Mouse (Mus musculus): Measurements from ENCODE around the gene Ksr1. TPM values are rescaled to one million over a fixed set of nuclear protein-coding genes. Genes with fewer than 3 reads are reported as not detected.
A peak's percentile ranks its signal among the peaks of the same experiment; 100 is the strongest.

Gene Ksr1
- polyA plus RNA-seq, 1 experiment = 18.2 TPM

- H3K4me1 ChIP-seq (ENCODE audit: control insufficient read depth, insufficient read depth, low read length) = peaks cover 8% of the 10 kb centered on the region; the same call in 1 of the 2 replicates
- WGBS = 65% methylated on average over 17 of the region's 17 CpGs
- H3K4me3 ChIP-seq (replicated peaks; ENCODE audit: control insufficient read depth, low read depth, low read length) = no peak overlapping the region
- no peak overlapping the region for H3K27ac ChIP-seq (ENCODE audit: control insufficient read depth, insufficient read depth, low read depth, low read length, poor library complexity)
- TF ChIP-seq POLR2A (IDR thresholded peaks at IDR 0.05; ENCODE audit: borderline replicate concordance, control insufficient read depth, low read depth, low read length) (no peak), CTCF (IDR thresholded peaks at IDR 0.05; ENCODE audit: control insufficient read depth, insufficient read depth, low read length) (peak; percentile 68)
Observed at GRCm38 (mm10) chr11:79019839-79020534, 126.2 kb downstream of the Ksr1 start.

GRCm38 (mm10) chr11:79018954-79019704, 127.1 kb downstream of the Ksr1 start:
- H3K4me1 ChIP-seq (ENCODE audit: control insufficient read depth, insufficient read depth, low read length) = peaks cover 8% of the 10 kb centered on the region; the same call in 1 of the 2 replicates
- H3K4me3 ChIP-seq (replicated peaks; ENCODE audit: control insufficient read depth, low read depth, low read length) = no peak overlapping the region
- H3K27ac ChIP-seq (ENCODE audit: control insufficient read depth, insufficient read depth, low read depth, low read length, poor library complexity) = no peak overlapping the region
- WGBS = 32% methylated on average over 11 of the region's 11 CpGs
- TF ChIP-seq POLR2A (IDR thresholded peaks at IDR 0.05; ENCODE audit: borderline replicate concordance, control insufficient read depth, low read depth, low read length) (no peak), CTCF (IDR thresholded peaks at IDR 0.05; ENCODE audit: control insufficient read depth, insufficient read depth, low read length) (peak; percentile 84)

GRCm38 (mm10) chr11:79017161-79017606, 129.0 kb downstream of the Ksr1 start:
- Histone ChIP-seq H3K27ac (ENCODE audit: control insufficient read depth, insufficient read depth, low read depth, low read length, poor library complexity) (peak overlapping the region; percentile 64), H3K4me3 (replicated peaks; ENCODE audit: control insufficient read depth, low read depth, low read length) (no peak overlapping the region), H3K4me1 (ENCODE audit: control insufficient read depth, insufficient read depth, low read length) (peaks cover 3% of the 10 kb centered on the region; the same call in 1 of the 2 replicates)
- TF ChIP-seq POLR2A (IDR thresholded peaks at IDR 0.05; ENCODE audit: borderline replicate concordance, control insufficient read depth, low read depth, low read length) = no peak
- TF ChIP-seq CTCF (IDR thresholded peaks at IDR 0.05; ENCODE audit: control insufficient read depth, insufficient read depth, low read length) = no peak
- 8% methylated on average over 7 of the region's 7 CpGs for WGBS

- Histone ChIP-seq H3K4me1 (ENCODE audit: control insufficient read depth, insufficient read depth, low read length) (no peaks in the 10 kb centered on the region), H3K27ac (ENCODE audit: control insufficient read depth, insufficient read depth, low read depth, low read length, poor library complexity) (no peak overlapping the region)
- 90% methylated on average over 12 of the region's 12 CpGs for WGBS
Observed at GRCm38 (mm10) chr11:79016236-79016635, 130.0 kb downstream of the Ksr1 start.

GRCm38 (mm10) chr11:79015660-79016215, 130.5 kb downstream of the Ksr1 start:
- TF ChIP-seq CTCF (IDR thresholded peaks at IDR 0.05; ENCODE audit: control insufficient read depth, insufficient read depth, low read length) (no peak), POLR2A (IDR thresholded peaks at IDR 0.05; ENCODE audit: borderline replicate concordance, control insufficient read depth, low read depth, low read length) (no peak)
- WGBS = 93% methylated on average over 24 of the region's 24 CpGs
- Histone ChIP-seq H3K4me1 (ENCODE audit: control insufficient read depth, insufficient read depth, low read length) (no peaks in the 10 kb centered on the region), H3K27ac (ENCODE audit: control insufficient read depth, insufficient read depth, low read depth, low read length, poor library complexity) (no peak overlapping the region), H3K4me3 (replicated peaks; ENCODE audit: control insufficient read depth, low read depth, low read length) (no peak overlapping the region)

More at GRCm38 (mm10) chr11:79016236-79016635, 130.0 kb downstream of the Ksr1 start:
- no peak overlapping the region for H3K4me3 ChIP-seq (replicated peaks; ENCODE audit: control insufficient read depth, low read depth, low read length)
- no peak for TF ChIP-seq CTCF (IDR thresholded peaks at IDR 0.05; ENCODE audit: control insufficient read depth, insufficient read depth, low read length)
- no peak for TF ChIP-seq POLR2A (IDR thresholded peaks at IDR 0.05; ENCODE audit: borderline replicate concordance, control insufficient read depth, low read depth, low read length)

- H3K4me3 ChIP-seq (replicated peaks; ENCODE audit: control insufficient read depth, low read depth, low read length) = no peak overlapping the region
- H3K27ac ChIP-seq (ENCODE audit: control insufficient read depth, insufficient read depth, low read depth, low read length, poor library complexity) = no peak overlapping the region
- WGBS = 85% methylated on average over 15 of the region's 15 CpGs
- no peak for TF ChIP-seq POLR2A (IDR thresholded peaks at IDR 0.05; ENCODE audit: borderline replicate concordance, control insufficient read depth, low read depth, low read length)
- H3K4me1 ChIP-seq (ENCODE audit: control insufficient read depth, insufficient read depth, low read length) = no peaks in the 10 kb centered on the region
Observed at GRCm38 (mm10) chr11:79014602-79015325, 131.4 kb downstream of the Ksr1 start.

- WGBS = 70% methylated on average over 9 of the region's 9 CpGs
- Histone ChIP-seq H3K4me3 (replicated peaks; ENCODE audit: control insufficient read depth, low read depth, low read length) (no peak overlapping the region), H3K4me1 (ENCODE audit: control insufficient read depth, insufficient read depth, low read length) (no peaks in the 10 kb centered on the region), H3K27ac (ENCODE audit: control insufficient read depth, insufficient read depth, low read depth, low read length, poor library complexity) (no peak overlapping the region)
- TF ChIP-seq CTCF (IDR thresholded peaks at IDR 0.05; ENCODE audit: control insufficient read depth, insufficient read depth, low read length) = no peak
- TF ChIP-seq POLR2A (IDR thresholded peaks at IDR 0.05; ENCODE audit: borderline replicate concordance, control insufficient read depth, low read depth, low read length) = no peak
Observed at GRCm38 (mm10) chr11:79013806-79014205, 132.4 kb downstream of the Ksr1 start.

- Histone ChIP-seq H3K4me3 (replicated peaks; ENCODE audit: control insufficient read depth, low read depth, low read length) (no peak overlapping the region), H3K27ac (ENCODE audit: control insufficient read depth, insufficient read depth, low read depth, low read length, poor library complexity) (no peak overlapping the region), H3K4me1 (ENCODE audit: control insufficient read depth, insufficient read depth, low read length) (peaks cover 1% of the 10 kb centered on the region; the same call in 1 of the 2 replicates)
- TF ChIP-seq CTCF (IDR thresholded peaks at IDR 0.05; ENCODE audit: control insufficient read depth, insufficient read depth, low read length) (no peak), POLR2A (IDR thresholded peaks at IDR 0.05; ENCODE audit: borderline replicate concordance, control insufficient read depth, low read depth, low read length) (no peak)
Observed at GRCm38 (mm10) chr11:79013056-79013455, 133.2 kb downstream of the Ksr1 start.

Measured in bone marrow, adult 2 months (tissue).